Mouse (Mus musculus) small intestine, adult 2 months (tissue): ENCODE measurements around the gene Gm42421. TPM values are rescaled to one million over a fixed set of nuclear protein-coding genes. Genes with fewer than 3 reads are reported as not detected.

Experiments
- H3K27ac ChIP-seq: fragments of 200-500 bp; 2 replicates; pipeline ENCODE4 v1.5.1; 2012; ENCODE audit warnings: low read depth, low read length, control low read depth, inconsistent platforms; ENCODE audit not compliant: insufficient read depth
- H3K27me3 ChIP-seq: fragments of 200-500 bp; 2 replicates; pipeline ENCODE4 v1.6.1; 2012; ENCODE audit warnings: mild to moderate bottlenecking, moderate library complexity, low read length, inconsistent platforms; ENCODE audit not compliant: control insufficient read depth, insufficient read depth
- H3K36me3 ChIP-seq: fragments of 200-500 bp; 2 replicates; pipeline ENCODE4 v1.6.1; 2012; ENCODE audit warnings: mild to moderate bottlenecking, low read length, control low read depth, inconsistent platforms; ENCODE audit not compliant: control insufficient read depth, insufficient read depth
- H3K4me1 ChIP-seq: fragments of 200-500 bp; 2 replicates; pipeline ENCODE4 v1.6.1; 2012; ENCODE audit warnings: low read length, inconsistent platforms, mixed read lengths; ENCODE audit not compliant: control insufficient read depth, insufficient read depth, insufficient read length
- H3K4me3 ChIP-seq: fragments of 200-500 bp; 2 replicates; pipeline ENCODE4 v1.5.1; 2012; ENCODE audit warnings: low read depth, mild to moderate bottlenecking, control low read depth, inconsistent platforms, low read length, moderate library complexity
- CTCF ChIP-seq: fragments of 200-500 bp; IDR thresholded peaks from 2 replicates; pipeline ENCODE4 v1.5.1; 2012; ENCODE audit warnings: low read depth, mild to moderate bottlenecking, control low read depth, inconsistent platforms, low read length, moderate library complexity, mixed read lengths; ENCODE audit not compliant: insufficient replicate concordance, insufficient read length; ENCODE audit errors: extremely low read depth
- POLR2A ChIP-seq: fragments of 200-500 bp; IDR thresholded peaks from 2 replicates; pipeline ENCODE4 v1.6.1; 2012; ENCODE audit warnings: low read depth, mild to moderate bottlenecking, control low read depth, inconsistent platforms, low read length, moderate library complexity
- WGBS: fragments of 180-500 bp; shearing (Covaris S2); methylation state at CpG from one replicate; pipeline ENCODE4 v1.1.7; 2018; 5-methylcytosine and 5-hydroxymethylcytosine counted together
- polyA plus RNA-seq: library from polyadenylated mRNA; depleted of rRNA; stranded (reverse); fragments of >200 nt; gene quantifications from 2 replicates; pipeline ENCODE4 v1.2.3, GENCODE M21; 2012; rRNA removed

Gene Gm42421
- polyA plus RNA-seq, 1 experiment = not detected

GRCm38 (mm10) chr5:143980858-143981257, 52.9 kb downstream of the Gm42421 start:
- no peak overlapping the region for H3K27ac ChIP-seq
- TF ChIP-seq CTCF = no peak
- no peak for TF ChIP-seq POLR2A
- no peak overlapping the region for H3K4me3 ChIP-seq
- H3K36me3 ChIP-seq = peaks cover 16% of the 10 kb centered on the region
- no peaks in the 10 kb centered on the region for H3K27me3 ChIP-seq
- WGBS = 19% methylated on average over 9 of the region's 9 CpGs
- H3K4me1 ChIP-seq = peaks cover 19% of the 10 kb centered on the region

GRCm38 (mm10) chr5:143982361-143982760, 54.4 kb downstream of the Gm42421 start:
- no peak for TF ChIP-seq CTCF
- Histone ChIP-seq H3K27ac (peak overlapping the region; percentile 78), H3K27me3 (no peaks in the 10 kb centered on the region), H3K4me1 (peaks cover 19% of the 10 kb centered on the region; the same call in 1 of the 2 replicates), H3K4me3 (no peak overlapping the region), H3K36me3 (peaks cover 29% of the 10 kb centered on the region)
- WGBS = 22% methylated on average over 2 of the region's 2 CpGs

GRCm38 (mm10) chr5:143985381-143985780, 57.4 kb downstream of the Gm42421 start:
- no peak overlapping the region for H3K4me3 ChIP-seq
- TF ChIP-seq CTCF = no peak
- no peaks in the 10 kb centered on the region for H3K27me3 ChIP-seq
- WGBS = 79% methylated on average over 7 of the region's 7 CpGs
- no peak overlapping the region for H3K27ac ChIP-seq
- peaks cover 16% of the 10 kb centered on the region; the same call in 1 of the 2 replicates for H3K4me1 ChIP-seq
- H3K36me3 ChIP-seq = peaks cover 59% of the 10 kb centered on the region

Other genes starting within 250 kb of the Gm42421 start
- gene Usp42, start 195.9 kb upstream of the Gm42421 start, polyA plus RNA-seq = 3.2 and 8.2 TPM in 2 replicates
- gene Eif2ak1, start 110.4 kb upstream of the Gm42421 start, polyA plus RNA-seq = 8.9 and 25.9 TPM in 2 replicates
- not detected in 2 replicates for gene Ankrd61, start 30.5 kb upstream of the Gm42421 start, polyA plus RNA-seq
- 19.3 and 40.4 TPM in 2 replicates for gene Aimp2, start 18.3 kb upstream of the Gm42421 start, polyA plus RNA-seq
- 0.51 and 0.84 TPM in 2 replicates for gene Pms2, start 18.2 kb upstream of the Gm42421 start, polyA plus RNA-seq
- 0.04 and 0.13 TPM in 2 replicates for gene Rsph10b, start 4.9 kb downstream of the Gm42421 start, polyA plus RNA-seq
- gene Ccz1, start 86.7 kb downstream of the Gm42421 start, polyA plus RNA-seq = 1.7 and 4.0 TPM in 2 replicates
- 1.0 and 10.3 TPM in 2 replicates for gene Ocm, start 98.5 kb downstream of the Gm42421 start, polyA plus RNA-seq
- gene Lmtk2, start 172.3 kb downstream of the Gm42421 start, polyA plus RNA-seq = 17.7 and 33.7 TPM in 2 replicates